Mouse (Mus musculus) lung, adult 2 months (tissue): Measurements from ENCODE around the gene Zdhhc16. TPM values are rescaled to one million over a fixed set of nuclear protein-coding genes. Genes with fewer than 3 reads are reported as not detected.
"Not testable (repeated sequence)": the region's sequence is repeated elsewhere in the genome, so short reads cannot be mapped to it uniquely, and the experiment has no call there.

Source experiments
- DNase-seq: peaks from one replicate; pipeline ENCODE4 v3.0.0; 2022
- H3K4me1 ChIP-seq: fragments of 200-500 bp; 2 replicates; pipeline ENCODE4 v1.6.1; 2011; ENCODE audit warnings: low read length; ENCODE audit not compliant: control insufficient read depth, insufficient read depth
- H3K4me3 ChIP-seq: fragments of 200-500 bp; replicated peaks from 2 replicates; pipeline ENCODE3; 2011; ENCODE audit warnings: low read depth, mild to moderate bottlenecking, control low read depth, low read length; ENCODE audit errors: extremely low read depth
- CTCF ChIP-seq: fragments of 200-500 bp; IDR thresholded peaks from 2 replicates; pipeline ENCODE4 v1.5.1; 2011; ENCODE audit warnings: mild to moderate bottlenecking, low read length, control low read depth; ENCODE audit not compliant: insufficient read depth
- POLR2A ChIP-seq: fragments of 200-500 bp; IDR thresholded peaks from 2 replicates; pipeline ENCODE4 v1.6.1; 2011; ENCODE audit warnings: low read depth, mild to moderate bottlenecking, control low read depth, low read length, borderline replicate concordance; ENCODE audit errors: extremely low read depth
- WGBS: fragments of 180-500 bp; shearing (Covaris S2); methylation state at CpG from one replicate; pipeline ENCODE4 v1.1.7; 2018; 5-methylcytosine and 5-hydroxymethylcytosine counted together
- polyA plus RNA-seq: library from polyadenylated mRNA; depleted of rRNA; stranded (reverse); fragments of >200 nt; gene quantifications from 2 replicates; pipeline ENCODE4 v1.2.3, GENCODE M21; 2012

Zdhhc16 gene
- polyA plus RNA-seq, 1 experiment: 91.5 TPM

DNA sequence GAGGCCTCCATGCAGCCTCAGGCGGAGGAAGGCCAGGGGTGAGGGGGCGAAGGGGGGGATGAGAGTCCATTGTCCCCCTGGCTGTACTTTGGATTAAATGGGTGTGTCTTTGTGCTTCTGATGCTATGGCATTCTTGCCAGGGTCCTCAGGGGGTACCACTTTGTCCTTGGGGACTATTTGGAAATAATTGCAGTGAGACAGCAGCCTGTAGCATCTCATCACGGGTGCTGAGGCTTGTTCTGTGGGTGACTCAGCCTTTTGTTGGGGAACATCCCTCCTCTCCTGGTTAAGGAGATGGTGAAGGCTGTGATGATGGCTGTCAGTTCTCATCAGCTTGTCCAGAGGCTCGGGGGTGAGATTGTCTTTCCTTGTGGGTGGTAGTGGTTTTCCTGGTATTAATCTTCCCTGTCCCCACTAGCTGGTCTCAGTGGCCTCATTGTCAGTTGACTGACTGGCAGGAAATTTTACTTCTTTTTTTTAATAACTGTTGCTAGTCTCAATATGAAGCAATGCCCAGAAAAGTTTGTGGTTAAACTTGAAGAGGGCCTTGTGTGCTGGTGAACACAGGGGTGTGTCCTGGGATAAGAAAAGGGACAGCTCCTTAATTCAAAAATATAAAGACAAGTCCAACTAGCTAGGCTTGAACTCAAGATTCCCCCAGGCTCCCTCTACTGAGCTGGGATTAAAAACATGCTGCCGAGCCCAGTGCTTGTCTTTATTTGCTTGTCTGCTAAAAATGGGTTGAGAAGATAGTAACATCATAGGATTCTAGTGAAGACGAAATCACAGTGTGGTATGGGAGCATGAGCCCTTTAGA is 19.3 kb upstream of the Zdhhc16 start:
- Histone ChIP-seq H3K4me1 (peaks cover 7% of the 10 kb centered on the region), H3K4me3 (no peak overlapping the region)
- no peak for TF ChIP-seq CTCF
- no peak for TF ChIP-seq POLR2A
- DNase-seq: no peak
- WGBS: 41% methylated on average over 6 of the region's 6 CpGs

DNA sequence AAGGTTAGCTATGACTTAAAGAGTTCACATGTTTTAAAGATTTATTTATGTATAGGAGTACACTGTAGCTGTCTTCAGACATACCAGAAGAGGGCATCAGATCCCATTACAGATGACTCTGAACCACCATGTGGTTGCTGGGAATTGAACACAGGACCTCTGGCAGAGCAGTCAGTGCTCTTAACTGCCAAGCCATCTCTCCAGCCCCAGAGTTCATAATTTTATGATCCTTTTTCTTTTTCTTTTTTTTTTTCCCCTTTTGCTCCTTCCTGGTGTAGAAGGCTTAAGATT is 18.7 kb upstream of the Zdhhc16 start:
- H3K4me1 ChIP-seq, H3K4me3 ChIP-seq, DNase-seq: not testable (repeated sequence)

DNA sequence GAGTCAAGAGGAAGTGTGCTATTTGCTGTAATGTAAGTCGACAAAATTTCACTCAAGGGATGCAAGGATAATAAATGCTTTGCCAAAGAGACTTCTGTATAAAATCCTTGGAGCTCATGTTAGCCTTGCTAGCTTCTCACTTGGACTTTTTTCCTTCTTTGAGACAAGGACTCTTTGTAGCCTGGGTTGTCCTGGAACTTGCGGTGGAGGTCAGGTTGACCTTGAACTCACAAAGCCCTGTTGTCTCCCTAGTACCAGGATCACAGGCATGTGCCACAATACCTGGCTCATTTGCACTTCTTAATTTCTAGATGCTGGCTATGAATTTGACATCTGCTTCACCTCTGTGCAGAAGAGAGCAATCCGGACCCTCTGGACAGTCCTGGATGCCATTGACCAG is 18.0 kb upstream of the Zdhhc16 start:
- H3K4me3 ChIP-seq: no peak overlapping the region
- H3K4me1 ChIP-seq: peaks cover 7% of the 10 kb centered on the region
- DNase-seq: no peak
- WGBS: 83% methylated on average over 3 of the region's 3 CpGs
- TF ChIP-seq CTCF (no peak), POLR2A (no peak)

DNA sequence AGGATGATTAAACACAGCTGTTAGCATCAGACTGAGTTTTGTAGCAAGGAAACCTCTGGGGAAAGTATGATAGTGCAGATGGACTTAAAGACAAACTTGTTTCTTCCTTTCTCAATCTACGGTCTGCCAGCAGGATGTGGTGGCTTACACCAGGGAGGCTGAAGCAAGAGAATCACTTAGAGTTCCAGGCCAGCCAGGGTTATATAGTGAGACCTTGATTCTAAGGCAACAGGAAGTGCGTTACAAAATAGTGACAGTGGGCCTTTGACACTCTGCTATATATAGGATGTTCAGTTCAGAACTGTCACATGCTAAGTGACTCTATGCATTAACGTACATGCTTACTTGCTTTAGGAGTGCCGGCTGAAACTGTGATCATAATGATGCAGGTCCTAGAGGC is 16.4 kb upstream of the Zdhhc16 start:
- no peak for DNase-seq
- TF ChIP-seq POLR2A: no peak
- no peak for TF ChIP-seq CTCF
- H3K4me1 ChIP-seq: peaks cover 7% of the 10 kb centered on the region
- 64% methylated on average over 4 of the region's 4 CpGs for WGBS
- H3K4me3 ChIP-seq: no peak overlapping the region

DNA sequence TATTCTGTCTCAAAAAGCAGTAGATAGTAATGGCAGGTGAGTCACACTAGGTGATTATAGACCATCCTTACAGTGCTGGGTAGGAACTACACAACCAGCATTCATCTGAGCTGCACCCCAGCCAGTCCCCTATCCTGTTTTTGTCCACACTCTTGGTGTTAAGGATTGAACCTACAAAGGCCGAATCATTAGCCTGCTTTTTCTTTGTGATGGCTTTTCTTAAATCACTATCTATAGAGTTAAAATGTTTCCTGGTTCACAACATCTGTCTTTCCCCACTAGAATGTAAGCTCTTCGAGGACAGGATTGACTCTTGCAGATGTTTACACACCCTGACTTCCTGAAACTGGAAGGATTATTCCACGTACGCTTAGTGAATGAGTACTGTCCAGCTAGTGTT is 13.8 kb upstream of the Zdhhc16 start:
- H3K4me1 ChIP-seq: no peaks in the 10 kb centered on the region
- no peak for DNase-seq
- 49% methylated on average over 4 of the region's 4 CpGs for WGBS
- TF ChIP-seq POLR2A: no peak
- no peak for TF ChIP-seq CTCF
- no peak overlapping the region for H3K4me3 ChIP-seq

GRCm38 (mm10) chr19:41920412-41921067 is 12.7 kb upstream of the Zdhhc16 start:
- Histone ChIP-seq H3K4me3 (no peak overlapping the region), H3K4me1 (no peaks in the 10 kb centered on the region)
- 82% methylated on average over 5 of the region's 5 CpGs for WGBS
- TF ChIP-seq CTCF (no peak), POLR2A (no peak)
- DNase-seq: no peak

GRCm38 (mm10) chr19:41932686-41933085 is 594 bp upstream of the Zdhhc16 start:
- Histone ChIP-seq H3K4me1 (peaks cover 4% of the 10 kb centered on the region; the same call in 1 of the 2 replicates), H3K4me3 (peak overlapping the region; percentile 85)
- TF ChIP-seq POLR2A (no peak), CTCF (no peak)
- DNase-seq: no peak
- under 1% methylated on average over 28 of the region's 28 CpGs for WGBS

- TF ChIP-seq POLR2A (no peak), CTCF (no peak)
- Histone ChIP-seq H3K4me3 (no peak overlapping the region), H3K4me1 (peaks cover 4% of the 10 kb centered on the region; the same call in 1 of the 2 replicates)
- 15% methylated on average over 6 of the region's 6 CpGs for WGBS
- DNase-seq: no peak
These were observed 844 bp downstream of the Zdhhc16 start for GRCm38 (mm10) chr19:41934124-41934523.

- H3K4me3 ChIP-seq: no peak overlapping the region
- 86% methylated on average over 1 of the region's 1 CpGs for WGBS
- no peak for DNase-seq
- peaks cover 4% of the 10 kb centered on the region; the same call in 1 of the 2 replicates for H3K4me1 ChIP-seq
- TF ChIP-seq CTCF: no peak
- no peak for TF ChIP-seq POLR2A
These were observed 2.6 kb downstream of the Zdhhc16 start for GRCm38 (mm10) chr19:41935921-41936320.

DNA sequence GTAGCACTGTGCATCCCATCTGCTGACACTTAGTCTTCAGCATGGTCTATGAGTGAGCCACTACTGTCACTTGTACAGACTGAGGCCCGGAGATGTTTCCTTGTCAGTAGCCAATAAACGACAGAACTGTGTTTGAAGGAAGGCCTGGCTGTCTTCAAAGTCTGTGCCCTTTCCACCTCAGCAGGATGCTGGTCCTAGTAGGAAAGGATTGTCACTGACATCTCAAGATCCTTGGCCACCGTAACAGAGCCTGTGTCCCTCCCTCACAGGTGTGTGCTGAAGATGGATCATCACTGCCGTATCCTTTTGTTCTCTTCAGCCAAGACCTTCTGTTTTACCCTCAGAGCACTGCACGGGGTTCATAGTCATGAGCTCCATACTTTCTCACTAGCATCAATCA is 5.3 kb downstream of the Zdhhc16 start:
- WGBS: 89% methylated on average over 5 of the region's 5 CpGs
- H3K4me3 ChIP-seq: no peak overlapping the region
- peaks cover 4% of the 10 kb centered on the region; the same call in 1 of the 2 replicates for H3K4me1 ChIP-seq
- TF ChIP-seq CTCF (no peak), POLR2A (no peak)
- no peak for DNase-seq
